Mouse (Mus musculus): ENCODE measurements around the gene Olfr71.
A peak's percentile ranks its signal among the peaks of the same experiment; 100 is the strongest.

The Olfr71 gene

DNA sequence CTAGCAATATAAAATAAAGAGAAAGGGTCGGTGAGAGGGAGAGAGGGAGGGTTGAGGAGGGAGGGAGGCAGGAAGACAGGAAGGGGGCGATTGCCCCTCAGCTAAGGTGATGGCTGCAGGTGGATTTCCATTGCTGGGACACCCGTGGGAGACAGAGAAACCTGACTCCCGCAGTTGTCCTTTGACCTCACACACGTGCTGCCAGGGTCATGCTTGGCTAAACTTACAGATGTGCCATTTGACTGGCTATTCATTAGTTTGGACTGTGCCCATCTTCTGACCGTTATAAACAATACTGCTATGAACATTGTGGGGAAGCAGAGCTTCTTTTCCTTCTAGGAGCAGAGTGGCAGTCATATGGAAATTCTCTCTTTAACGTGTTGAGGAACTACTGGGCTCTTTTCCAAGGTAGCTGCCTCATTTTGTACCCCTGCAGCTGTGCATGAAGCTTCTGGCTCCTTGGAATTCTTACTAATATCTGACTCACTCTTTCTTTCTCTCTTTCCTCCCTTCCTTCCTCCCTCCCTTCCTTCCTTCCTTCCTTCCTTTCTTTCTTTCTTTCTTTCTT, 3.7 kb upstream of the Olfr71 start:
- no peak for DNase-seq (ENCODE audit: low spot score)

DNA sequence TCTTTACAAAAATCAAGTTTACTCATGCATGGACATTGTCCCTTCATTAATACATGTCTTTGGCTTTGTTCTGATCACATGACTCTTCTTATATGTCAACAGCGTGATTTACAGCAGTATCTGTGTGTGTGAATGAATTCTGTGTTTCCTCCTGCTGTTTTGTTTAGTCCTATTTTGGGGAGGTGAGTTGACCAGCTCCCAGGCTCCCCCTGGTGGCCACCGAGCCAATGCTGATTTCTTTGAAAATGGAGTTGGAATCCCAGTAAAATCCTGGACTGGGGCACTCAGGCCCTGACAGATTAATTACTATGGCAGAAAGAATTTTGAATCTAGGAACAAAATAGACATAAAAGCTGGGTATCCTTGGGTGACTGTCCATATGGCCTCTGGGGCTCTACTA, 1.8 kb upstream of the Olfr71 start:
- DNase-seq (ENCODE audit: low spot score): peak; percentile 59

DNA sequence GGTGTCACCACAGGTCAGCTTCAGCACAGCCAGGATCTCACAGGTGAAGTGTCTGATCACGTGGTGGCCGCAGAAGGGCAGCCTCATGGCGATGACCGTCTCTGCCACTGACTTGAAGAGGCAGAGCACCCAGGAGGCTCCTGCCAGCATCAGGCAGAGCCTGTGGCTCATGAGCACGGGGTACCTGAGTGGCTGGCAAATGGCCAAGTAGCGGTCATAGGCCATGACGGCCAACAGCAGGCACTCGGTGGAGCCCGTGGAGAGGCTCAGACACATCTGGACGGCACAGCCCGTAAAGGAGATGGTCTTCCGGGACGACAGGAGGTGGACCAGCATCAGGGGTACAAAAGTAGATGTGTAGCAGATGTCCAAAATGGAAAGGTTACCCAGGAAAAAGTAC, 4.1 kb downstream of the Olfr71 start:
- DNase-seq (ENCODE audit: low spot score): no peak

DNA sequence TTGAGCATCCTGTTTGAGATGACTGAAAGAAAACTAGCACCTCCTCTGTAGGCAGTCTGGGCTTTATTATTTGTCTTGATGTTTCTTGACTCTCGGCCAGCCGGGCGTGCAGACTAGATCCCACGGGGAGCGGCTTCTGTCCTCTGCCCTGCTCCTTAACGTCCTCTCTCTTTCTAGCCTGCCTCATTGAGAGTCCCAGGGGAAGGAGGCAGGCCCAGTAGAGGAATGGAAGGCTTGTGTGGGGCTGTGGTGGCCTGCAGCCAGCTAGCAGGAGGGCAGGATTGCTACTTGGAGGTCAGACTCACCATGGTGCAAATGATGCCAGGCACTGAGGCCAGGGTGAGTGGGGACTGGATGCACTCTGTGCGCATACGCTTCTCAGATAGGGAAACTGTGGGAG, 6.2 kb downstream of the Olfr71 start:
- no peak for DNase-seq (ENCODE audit: low spot score)

DNA sequence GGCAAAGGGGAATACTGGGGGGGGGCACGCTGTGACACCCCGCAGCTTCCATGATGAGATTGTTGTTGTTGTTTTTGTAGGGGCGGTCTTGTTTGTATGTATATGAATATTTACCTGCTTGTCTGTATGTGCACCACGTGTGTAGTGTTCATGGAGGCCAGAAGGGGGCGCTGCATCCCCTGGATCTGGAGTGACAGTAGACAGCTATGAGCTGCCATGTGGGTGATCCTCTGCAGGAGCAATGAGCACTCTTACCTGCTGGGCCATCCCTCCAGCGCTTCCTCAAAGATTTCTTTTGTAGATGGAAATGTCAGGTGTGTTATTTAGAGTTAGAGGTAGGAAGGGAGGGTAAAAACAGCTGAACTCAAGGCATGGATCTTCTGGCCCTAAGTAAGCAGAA, 6.6 kb downstream of the Olfr71 start:
- DNase-seq (ENCODE audit: low spot score): no peak

DNA sequence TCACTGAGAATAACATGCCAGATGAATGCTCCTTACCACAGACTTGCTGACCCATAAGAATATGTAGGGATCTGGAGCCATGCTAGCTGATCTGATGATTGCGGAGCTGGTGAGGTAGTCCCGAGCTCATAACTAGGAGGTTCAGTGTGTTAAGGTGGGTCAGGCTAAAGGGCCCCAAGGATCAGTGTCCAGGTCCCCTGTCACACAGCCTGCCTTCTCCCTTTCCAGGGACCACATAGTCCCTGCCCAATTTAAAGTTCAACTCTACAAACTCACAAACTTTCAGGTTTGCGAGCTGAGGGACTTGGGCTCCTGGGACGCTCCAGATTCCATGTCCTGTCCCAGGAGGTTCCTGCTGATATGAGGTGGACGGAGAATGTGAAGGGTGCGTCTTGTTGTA, 9.3 kb downstream of the Olfr71 start, which contains the start of gene Olfr70:
Olfr70 (minus strand) TSS at position 101 of the 400 bp plus-strand sequence.
- DNase-seq (ENCODE audit: low spot score): no peak

DNA sequence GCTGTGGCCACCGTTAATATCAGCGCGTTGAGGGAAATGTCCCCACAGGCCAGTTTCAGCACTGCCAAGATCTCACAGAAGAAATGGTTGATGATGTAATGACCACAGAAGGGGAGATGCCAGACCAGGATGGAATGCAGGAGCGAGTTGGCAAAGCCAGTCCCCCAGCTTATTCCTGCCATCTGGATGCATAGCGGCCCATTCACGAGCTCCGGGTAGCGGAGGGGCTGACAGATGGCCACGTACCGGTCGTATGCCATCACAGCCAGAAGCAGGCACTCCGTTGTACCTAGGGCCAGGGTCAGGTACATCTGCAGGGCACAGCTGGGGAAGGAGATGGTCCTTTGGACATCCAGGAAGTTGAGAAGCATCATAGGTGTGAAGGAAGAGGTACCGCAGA, 13.5 kb downstream of the Olfr71 start:
- DNase-seq (ENCODE audit: low spot score): no peak

DNA sequence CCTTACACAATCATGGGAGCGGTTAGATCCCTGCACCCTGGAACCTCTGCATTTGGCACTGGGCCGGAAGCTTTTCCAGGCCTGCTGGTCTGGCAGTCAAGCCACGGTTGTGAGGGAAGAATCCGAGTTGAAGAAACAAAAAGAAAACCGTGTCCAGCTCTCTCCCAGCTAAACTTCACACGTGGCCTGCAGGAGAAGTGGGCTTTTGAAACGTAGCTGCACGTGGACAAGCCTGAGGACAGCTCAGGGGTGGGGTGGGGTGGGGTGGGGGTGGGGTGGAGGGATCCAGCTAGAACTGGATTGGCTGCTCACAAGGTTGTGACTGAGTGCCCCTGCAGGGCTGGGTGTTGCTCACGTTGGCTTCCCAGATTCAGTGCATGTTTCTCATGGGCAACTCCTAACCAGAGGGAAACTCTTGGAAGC, 14.8 kb downstream of the Olfr71 start:
- DNase-seq (ENCODE audit: low spot score): no peak

DNA sequence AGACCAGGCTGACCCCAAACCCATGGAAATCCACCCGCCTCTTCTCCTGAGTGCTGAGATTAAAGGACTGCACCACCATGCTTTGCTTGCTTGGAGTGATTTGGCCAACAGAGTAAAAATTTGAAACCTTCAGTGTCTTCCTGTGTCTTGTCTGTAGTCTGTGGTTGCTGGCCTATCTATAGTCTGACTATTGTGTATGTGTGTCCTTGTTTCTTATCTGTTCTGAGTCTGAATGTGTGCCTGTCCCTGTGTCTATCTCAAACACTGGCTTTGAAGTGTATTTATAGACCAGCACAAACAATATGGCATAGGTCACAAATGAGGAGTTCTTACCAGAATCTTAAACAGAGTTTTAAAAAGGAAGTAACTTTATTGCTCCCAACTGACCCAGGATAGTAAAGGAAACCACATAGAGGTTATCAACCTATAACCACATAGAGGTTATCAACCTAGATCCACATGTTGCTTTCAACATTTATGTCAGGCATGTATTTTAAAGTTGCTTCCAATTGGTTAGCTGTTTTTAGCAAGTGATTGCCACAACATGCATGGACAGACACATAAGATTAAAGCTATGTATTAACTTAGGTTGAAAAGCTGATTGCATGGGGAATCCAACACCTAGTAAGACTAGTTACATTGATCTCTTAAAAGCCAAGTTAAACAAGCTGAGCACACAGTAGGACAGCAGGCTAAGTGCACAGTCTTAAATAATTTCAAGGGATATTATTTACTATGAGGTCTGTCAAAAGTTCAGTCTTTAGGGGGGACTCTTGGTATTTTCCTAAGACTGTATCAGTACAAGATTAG, 15.4 kb downstream of the Olfr71 start:
- no peak for DNase-seq (ENCODE audit: low spot score)

DNA sequence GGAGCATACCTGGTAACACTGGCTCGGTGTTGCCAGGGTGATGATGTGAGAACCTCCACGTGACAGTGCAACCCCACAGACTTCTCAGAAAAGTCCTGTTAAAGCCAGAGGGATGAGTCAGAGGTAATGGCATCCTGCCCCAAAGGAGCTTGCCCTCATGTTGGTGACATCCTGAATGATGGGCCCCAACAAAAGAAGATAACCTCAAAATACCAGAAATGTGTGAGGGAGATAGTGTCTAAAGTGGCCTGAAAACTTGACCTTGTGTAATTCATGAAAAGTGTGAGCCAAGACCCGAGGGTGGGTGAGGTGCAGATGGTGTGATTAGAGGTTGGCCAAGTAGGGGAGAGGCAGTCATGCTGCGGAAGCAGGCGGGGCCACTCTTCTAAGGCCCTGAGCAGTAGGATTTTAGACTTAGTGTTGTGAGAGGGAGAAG, 16.2 kb downstream of the Olfr71 start:
- DNase-seq (ENCODE audit: low spot score): no peak

DNA sequence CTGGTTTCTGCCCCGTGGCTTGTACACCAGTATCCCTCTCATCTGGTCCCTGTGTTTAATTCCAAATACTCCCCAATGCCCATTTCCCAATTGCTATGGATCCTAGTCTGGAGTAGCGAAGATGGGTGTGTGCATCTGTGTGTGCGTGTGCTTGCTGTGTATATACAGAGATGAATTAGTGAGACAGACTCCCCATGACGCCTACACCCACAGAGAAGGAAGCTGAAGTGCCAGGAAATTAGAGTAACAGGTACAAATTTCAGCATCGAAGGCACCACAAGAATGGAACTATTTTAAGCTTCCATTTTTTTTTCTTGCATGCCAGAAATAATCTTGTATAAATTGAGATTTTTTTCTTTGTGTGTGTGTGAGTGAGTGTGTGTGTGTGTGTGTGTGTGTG, 19.0 kb downstream of the Olfr71 start:
- no peak for DNase-seq (ENCODE audit: low spot score)

DNA sequence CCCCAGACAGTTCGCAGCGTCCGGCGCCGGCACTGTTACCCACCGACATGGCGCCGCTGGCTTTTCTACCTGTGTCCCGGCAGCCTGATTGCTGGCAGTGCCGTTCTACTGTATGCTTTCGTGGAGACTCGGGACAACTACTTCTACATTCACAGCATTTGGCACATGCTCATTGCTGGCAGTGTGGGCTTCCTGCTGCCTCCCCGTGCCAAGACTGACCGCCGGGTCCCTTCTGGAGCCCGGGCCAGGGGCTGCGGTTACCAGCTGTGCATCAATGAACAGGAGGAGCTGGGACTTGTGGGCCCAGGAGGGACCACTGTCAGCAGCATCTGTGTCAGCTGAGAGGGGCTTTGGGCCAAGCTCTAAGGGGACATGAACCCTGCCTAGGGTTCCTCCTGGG, 20.0 kb downstream of the Olfr71 start:
- no peak for DNase-seq (ENCODE audit: low spot score)

DNA sequence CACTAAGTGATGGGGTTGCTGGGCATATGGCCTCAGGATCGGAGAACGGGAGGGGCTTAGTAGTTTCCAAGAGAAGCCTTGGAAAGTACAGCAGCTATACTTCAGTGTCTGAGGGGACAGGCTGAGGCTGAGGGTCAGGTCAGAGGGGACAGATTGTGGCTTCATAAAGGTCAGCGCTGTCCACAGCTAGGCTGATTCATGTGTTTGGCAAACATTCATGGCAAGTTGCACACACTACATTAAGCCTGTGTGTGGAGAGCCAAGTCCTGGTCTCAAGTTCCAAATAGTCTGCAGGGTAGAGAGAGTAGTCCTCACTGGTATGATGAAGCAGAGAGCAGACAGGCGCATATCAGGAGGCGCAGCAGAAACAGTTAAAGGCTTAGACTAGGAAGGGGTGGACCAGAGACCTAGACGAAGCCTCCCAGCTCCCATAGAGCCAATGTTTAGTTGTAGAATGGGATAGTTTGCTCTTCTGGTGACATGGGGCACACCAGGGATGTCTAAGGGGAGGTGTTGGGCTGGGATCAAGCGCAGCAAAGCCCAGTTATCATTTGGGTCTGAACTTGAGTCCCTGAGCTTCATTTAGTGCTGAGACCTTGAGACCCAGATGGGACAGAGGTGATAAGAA, 30.5 kb downstream of the Olfr71 start:
- DNase-seq (ENCODE audit: low spot score): no peak

DNA sequence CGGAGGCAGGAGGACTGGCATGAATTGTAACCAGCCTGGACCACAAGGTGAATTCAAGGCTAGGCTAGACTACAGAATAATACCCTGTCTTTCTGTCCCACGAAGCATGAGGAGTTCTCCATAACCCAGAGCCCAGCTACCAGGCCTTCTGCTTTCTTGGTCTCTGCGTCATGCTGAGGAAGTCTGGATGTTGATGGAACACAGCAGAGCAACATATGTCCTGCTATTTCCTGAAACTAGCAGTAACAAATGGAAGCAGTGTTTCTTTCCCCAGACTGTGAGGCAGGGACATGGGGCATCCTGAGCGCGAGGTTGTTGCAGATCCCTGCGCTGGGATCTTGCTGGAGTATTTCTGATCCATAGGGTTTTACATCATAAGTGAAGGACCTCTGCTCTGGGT, 31.5 kb downstream of the Olfr71 start:
- no peak for DNase-seq (ENCODE audit: low spot score)

DNA sequence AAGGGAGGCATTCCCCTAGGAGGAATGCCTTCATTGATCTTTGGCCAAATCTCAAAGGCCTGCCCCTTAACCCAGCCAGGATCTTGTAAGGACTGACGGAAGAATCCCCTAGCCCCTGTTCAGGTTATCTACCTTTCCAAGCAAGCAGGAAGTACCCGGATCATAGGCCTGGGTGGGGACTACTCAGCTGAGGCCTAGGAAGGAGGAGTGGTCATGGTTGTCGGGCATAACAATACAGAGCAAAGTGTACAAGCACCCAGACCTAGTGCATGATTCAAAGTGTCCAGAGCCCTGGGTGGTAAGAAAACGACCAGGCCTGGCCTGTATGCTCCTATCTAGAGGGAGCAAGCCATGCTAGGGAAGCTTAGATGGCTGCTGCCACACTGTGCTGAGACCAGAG, 34.4 kb downstream of the Olfr71 start:
- no peak for DNase-seq (ENCODE audit: low spot score)

DNA sequence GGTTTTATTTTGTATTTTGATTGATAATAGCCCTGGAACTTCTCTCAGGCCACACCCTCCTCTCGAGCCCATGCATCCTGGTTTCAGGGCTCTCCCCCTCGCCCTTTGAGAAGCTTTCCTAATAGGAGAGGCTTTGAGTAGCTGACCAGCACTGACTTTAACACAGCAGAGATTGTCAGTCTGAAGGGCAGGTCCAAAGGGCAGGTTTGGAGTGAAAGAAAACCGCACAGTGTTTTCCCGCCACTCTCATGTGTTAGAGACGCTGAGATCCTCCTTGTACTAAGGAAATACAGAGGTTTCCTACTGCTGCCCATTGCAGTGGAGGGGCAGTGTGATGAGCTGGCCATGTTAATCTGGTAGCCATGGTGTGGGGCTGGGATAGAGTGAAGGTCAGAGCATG, 35.1 kb downstream of the Olfr71 start:
- DNase-seq (ENCODE audit: low spot score): no peak

DNA sequence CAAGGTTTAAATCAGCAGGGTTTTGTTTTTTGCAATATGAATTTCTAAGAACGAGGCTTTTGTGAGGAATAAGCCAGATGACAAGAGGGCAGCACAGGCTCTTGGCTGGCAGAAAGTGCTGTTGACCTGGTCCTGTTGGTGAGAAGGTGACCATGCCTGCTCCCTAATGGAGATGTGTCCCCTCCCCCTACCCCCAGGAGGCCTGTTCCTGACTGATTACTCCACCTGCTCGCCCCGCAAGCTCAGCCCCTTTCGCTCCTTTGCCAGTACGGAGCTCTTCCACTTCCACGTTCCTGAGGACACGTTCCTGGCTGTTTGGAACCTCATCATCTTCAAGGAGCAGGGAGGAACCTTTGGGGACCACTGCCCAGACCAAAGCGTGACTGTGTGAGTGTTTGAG, 36.4 kb downstream of the Olfr71 start:
- DNase-seq (ENCODE audit: low spot score): no peak

DNA sequence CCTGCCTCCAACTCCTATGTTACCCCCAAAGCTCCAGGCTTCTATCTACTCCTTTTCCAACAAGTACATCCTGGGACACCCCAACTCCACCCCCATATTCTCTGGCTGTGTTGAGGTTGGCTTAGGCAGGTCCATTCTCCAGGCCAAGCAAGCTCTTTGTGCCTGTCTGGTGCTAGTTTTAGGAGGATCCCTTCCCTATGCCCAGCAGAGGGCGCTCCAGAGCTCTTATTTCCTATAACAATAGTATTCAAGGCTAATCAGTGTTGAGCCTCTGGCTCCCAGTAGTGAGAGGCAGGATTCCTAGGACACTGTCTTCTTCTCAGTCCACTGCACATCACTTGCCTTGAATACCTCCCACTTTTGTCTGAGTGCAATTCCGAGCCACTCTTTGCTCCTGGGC, 38.0 kb downstream of the Olfr71 start:
- peak; percentile 87 for DNase-seq (ENCODE audit: low spot score)

DNA sequence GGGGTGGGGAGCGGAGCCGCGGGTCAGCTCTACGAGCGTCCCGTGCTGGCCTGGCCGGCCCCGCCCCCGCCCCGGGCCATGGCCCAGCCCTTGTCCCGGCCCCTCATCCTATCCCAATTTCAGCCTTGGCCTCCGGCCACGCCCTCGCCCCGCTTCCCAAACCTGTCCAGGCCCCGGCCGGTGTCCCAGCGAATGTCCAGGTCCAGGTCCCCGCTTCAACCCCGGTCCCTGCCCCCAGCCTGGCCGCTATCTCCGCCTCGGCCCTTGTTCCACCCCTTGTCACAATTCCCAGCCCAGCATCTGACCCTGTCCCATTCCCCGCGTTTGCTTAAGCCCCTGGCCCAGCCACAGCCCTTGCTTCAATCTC, 40.6 kb downstream of the Olfr71 start:
- DNase-seq (ENCODE audit: low spot score): no peak

DNA sequence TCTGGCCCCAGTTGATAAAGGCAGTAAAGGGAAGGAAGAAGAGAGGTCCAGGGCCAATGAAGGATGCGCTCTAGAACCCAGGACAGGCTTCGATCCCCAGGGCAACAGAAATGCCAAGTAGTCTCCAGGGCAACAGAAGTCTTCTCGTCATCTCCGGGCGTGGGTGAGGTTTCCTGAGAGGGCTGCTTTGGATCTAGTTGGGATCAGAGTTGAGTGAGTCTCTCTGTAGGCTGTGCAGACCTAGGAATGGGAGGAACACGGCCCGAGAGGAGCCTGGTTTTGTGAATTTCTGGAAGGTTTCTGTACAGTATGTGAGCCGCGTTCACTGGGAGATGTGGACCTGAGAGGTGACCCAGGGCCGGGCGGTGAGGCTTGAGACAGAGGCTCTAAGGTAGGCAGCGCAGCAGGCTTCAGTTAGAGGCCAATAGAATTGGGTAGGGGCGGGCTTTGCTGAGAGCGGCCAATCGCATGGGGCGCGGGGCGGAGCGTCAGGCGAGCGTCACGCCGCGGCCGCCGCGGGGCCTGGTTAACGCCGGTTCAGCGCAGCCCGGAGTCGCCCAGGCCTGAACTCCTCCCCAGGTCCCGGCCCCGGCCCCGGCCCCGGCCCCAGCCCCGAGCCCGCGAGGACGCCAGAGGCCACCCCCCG, 41.1 kb downstream of the Olfr71 start, which contains the start of the genes Tmem8b and Fam221b:
Tmem8b (plus strand) TSS at position 190 of the 646 bp plus-strand sequence.
Fam221b (minus strand) TSS at position 364 of the 646 bp plus-strand sequence.
- DNase-seq (ENCODE audit: low spot score): peak; percentile 73

DNA sequence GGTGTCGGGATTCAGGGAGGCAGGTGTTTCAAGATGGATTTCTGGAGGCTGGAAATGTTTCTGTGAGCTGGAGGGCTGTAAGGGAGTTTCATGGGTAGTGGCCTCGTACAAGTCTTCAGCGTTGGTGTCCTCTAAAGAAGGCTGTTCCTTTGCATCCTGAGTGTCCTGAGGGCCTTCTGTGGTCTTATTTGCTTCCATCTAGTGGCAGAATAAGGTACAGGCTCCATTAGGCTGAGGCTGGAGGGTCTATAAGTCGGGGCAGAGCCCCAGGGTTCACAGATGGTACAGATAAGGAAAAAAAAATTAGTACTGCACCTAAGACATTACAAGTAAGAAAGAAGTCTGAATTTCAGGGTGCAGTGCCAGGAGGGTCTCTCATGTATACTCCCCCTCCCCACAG, 43.6 kb downstream of the Olfr71 start:
- DNase-seq (ENCODE audit: low spot score): no peak

DNA sequence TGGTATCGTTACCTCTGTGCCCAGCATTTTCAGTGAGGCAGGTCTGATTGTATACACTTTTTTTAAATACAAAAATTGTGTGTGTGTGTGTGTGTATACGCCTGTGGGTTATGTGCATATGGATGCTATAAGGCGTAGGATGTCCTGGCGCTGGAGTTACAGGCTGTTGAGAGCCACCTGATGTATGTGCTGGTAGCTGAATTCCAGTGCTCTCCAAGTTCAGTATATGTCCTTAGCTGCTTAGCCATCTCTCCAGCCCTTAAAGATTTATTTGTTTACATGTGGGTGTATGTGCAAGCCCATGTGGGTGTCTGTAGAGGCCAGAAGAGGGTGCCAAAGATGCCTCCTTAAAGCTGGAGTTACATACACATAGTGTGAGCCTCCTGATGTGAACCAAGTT, 52.9 kb downstream of the Olfr71 start:
- DNase-seq (ENCODE audit: low spot score): no peak
